Mouse (Mus musculus) ES-Bruce4 (cell line): Measurements from ENCODE around the gene Cd9.

Source experiments
- CTCF ChIP-seq: IDR thresholded peaks from one replicate; pipeline ENCODE4 v1.8.1; 2011; ENCODE audit warnings: low read depth, low read length
- POLR2A ChIP-seq: IDR thresholded peaks from one replicate; pipeline ENCODE4 v1.8.1; 2011; ENCODE audit warnings: low read length; ENCODE audit not compliant: insufficient read depth

DNA sequence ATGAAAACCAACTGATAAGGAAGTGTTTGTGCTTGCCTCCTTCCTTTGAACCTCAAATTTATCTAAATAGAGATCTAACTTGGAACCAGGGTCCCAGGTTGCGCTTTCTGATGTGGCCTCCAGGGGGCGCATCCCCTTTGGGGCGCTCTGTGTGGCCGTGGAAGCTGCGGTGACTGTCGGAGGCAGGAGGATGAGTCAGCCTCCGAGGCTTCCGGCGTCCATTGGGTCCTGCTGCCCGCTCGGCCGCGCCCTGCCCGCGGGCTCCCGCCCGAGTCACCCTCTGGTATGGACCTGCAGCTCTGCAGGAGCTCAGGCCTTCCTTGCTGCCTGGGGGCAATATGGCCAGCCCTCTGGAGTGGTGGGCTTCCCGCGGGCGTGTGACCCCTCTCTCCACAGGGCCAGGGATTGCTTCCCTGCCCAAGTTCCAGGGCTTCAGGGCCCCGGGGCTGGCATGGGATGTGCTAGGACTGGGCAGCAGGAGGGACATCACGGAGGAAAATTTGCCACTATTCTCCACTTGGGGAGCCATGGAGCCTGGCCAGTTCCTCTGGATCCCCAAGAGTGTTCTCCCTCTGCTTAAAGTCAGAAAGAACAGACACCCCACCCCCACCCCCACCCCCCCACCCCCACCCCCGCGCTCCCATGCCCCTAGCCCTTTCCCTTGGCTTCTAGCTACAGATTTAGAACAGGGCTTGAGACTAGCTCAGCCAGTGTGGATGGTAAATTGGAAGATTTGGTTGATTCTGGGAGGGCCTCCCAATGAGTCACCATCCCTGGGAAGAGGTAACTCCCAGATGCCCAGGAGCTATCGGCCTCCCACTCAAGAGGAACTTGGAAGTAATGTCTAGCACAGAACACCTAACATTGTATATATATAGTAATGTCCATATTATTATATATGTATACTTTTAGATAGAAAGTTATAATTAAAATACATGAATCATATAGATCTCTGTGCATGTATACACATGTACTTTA is 67.9 kb downstream of the Cd9 start:
- TF ChIP-seq CTCF (peak; percentile 85), POLR2A (no peak)
